Mouse (Mus musculus) limb, embryonic 14.5 days (tissue): ENCODE results near the gene Ptpn13. TPM values are rescaled to one million over a fixed set of nuclear protein-coding genes. Genes with fewer than 3 reads are reported as not detected.

Experiments used
- ATAC-seq: fragments of 200-750 bp; cut with Nextera tagmentation; 2 replicates; pipeline ENCODE4 v1.8.0; 2017; ENCODE audit warnings: low read depth, moderate number of reproducible peaks, moderate TSS enrichment; ENCODE audit not compliant: low FRiP score
- DNase-seq: peaks from one replicate; pipeline ENCODE4 v3.0.0-alpha.2; 2015; ENCODE audit warnings: low spot score
- H3K27ac ChIP-seq: fragments of 300-500 bp; sonication (generic); replicated peaks from 2 replicates; pipeline ENCODE4 v1.5.1; 2014; ENCODE audit warnings: low read depth, mild to moderate bottlenecking, low read length, moderate library complexity, mixed read lengths
- H3K27me3 ChIP-seq: fragments of 300-500 bp; sonication (generic); 2 replicates; pipeline ENCODE4 v1.6.1; 2014; ENCODE audit warnings: low read length, mixed read lengths; ENCODE audit not compliant: control insufficient read depth, insufficient read depth
- H3K36me3 ChIP-seq: fragments of 300-500 bp; sonication (generic); 2 replicates; pipeline ENCODE4 v1.6.1; 2014; ENCODE audit warnings: mild to moderate bottlenecking, low read length, moderate library complexity, mixed read lengths; ENCODE audit not compliant: control insufficient read depth, insufficient read depth
- H3K4me1 ChIP-seq: fragments of 300-500 bp; sonication (generic); 2 replicates; pipeline ENCODE4 v1.6.1; 2014; ENCODE audit warnings: antibody characterized with exemption, low read length, mixed read lengths; ENCODE audit not compliant: control insufficient read depth, insufficient read depth
- H3K4me2 ChIP-seq: fragments of 300-500 bp; sonication (generic); replicated peaks from 2 replicates; pipeline ENCODE4 v1.6.1; 2014; ENCODE audit warnings: low read depth, mild to moderate bottlenecking, low read length, moderate library complexity; ENCODE audit not compliant: severe bottlenecking
- H3K4me3 ChIP-seq: fragments of 300-500 bp; sonication (generic); replicated peaks from 2 replicates; pipeline ENCODE4 v1.5.1; 2014; ENCODE audit warnings: low read length
- H3K9ac ChIP-seq: fragments of 300-500 bp; sonication (generic); 2 replicates; pipeline ENCODE4 v1.6.1; 2014; ENCODE audit warnings: mild to moderate bottlenecking, low read depth, low read length, moderate library complexity; ENCODE audit not compliant: severe bottlenecking
- H3K9me3 ChIP-seq: fragments of 300-500 bp; sonication (generic); 2 replicates; pipeline ENCODE4 v1.6.1; 2016; ENCODE audit warnings: low read length; ENCODE audit not compliant: control insufficient read depth
- POLR2A ChIP-seq: fragments of 200-500 bp; IDR thresholded peaks from 2 replicates; pipeline ENCODE4 v1.8.0; 2012; ENCODE audit warnings: inconsistent platforms, mild to moderate bottlenecking, moderate library complexity, borderline replicate concordance; ENCODE audit not compliant: insufficient read depth, insufficient read length; ENCODE audit errors: extremely low read depth
- WGBS: fragments of 180-500 bp; shearing (Covaris S2); extraction: QIAGEN DNeasy Blood & Tissue Kit; methylation state at CpG from one replicate; pipeline ENCODE4 v1.1.7; 2014; 5-methylcytosine and 5-hydroxymethylcytosine counted together
- polyA plus RNA-seq, 2 experiments: library from polyadenylated mRNA; depleted of rRNA in 1 of 2; stranded (reverse) in 1 of 2; unstranded in 1 of 2; fragments of >200 nt; fragmentation: Nextera tagmentation in 1 of 2; extraction: Ambion mirVana in 1 of 2; gene quantifications; 2 replicates each; pipeline versions ENCODE4 v1.2.1 to v1.2.3; 2012 to 2014

Gene Ptpn13
- polyA plus RNA-seq, 2 experiments, result 23.7 to 25.8 TPM

DNA sequence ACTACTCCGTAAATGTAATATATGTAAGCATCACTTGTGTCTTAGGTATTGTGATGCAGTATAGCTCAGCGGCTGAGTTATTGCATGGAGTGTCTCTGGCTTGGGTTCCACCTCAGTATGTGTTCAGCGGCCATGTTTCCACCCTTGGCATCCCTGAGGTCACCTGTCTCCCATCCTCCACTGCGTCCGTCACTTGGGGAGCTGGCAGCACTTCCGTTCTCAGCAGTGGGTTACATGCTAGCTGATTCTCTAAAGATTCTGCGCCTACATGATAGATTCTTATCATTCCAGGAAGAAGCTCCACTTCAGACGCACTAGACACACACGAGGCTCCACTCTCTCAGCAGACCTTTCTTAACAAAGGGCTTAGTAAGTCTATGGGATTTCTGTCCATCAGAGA is 76.1 kb downstream of the Ptpn13 start:
- no peaks in the 10 kb centered on the region for H3K4me1 ChIP-seq
- ATAC-seq (no peak), DNase-seq (no peak)
- TF ChIP-seq POLR2A, result no peak
- peaks cover 4% of the 10 kb centered on the region; the same call in 1 of the 2 replicates for H3K36me3 ChIP-seq
- no peak overlapping the region for H3K27ac ChIP-seq
- H3K9me3 ChIP-seq, result no peaks in the 10 kb centered on the region
- no peaks in the 10 kb centered on the region for H3K27me3 ChIP-seq
- H3K9ac ChIP-seq, result no peak overlapping the region
- WGBS, result 91% methylated on average over 9 of the region's 9 CpGs
- no peak overlapping the region for H3K4me3 ChIP-seq
- no peak overlapping the region for H3K4me2 ChIP-seq

DNA sequence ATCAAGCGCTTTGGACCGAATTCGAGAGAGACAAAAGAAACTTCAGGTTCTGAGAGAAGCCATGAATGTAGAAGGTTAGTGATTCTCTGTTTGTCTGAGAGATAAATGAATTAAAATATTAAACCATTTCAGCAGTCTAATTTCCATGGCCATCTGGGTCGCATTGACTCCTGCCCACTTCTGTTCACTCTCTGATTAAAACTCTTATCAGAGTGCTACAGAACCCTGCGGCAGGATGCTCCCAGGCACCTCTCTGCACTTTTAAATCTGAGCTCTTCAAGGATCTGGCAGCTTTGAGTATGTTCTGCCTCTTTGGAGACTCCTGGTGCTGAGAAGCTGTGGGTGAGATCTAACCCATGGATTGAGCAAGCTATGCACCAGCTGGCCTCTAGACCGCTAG is 76.8 kb downstream of the Ptpn13 start:
- Histone ChIP-seq H3K9me3 (no peaks in the 10 kb centered on the region), H3K4me3 (no peak overlapping the region), H3K27ac (no peak overlapping the region), H3K9ac (no peak overlapping the region), H3K4me2 (no peak overlapping the region), H3K36me3 (peaks cover 4% of the 10 kb centered on the region; the same call in 1 of the 2 replicates), H3K4me1 (no peaks in the 10 kb centered on the region), H3K27me3 (no peaks in the 10 kb centered on the region)
- ATAC-seq, result no peak
- TF ChIP-seq POLR2A, result no peak
- 94% methylated on average over 6 of the region's 6 CpGs for WGBS
- DNase-seq, result no peak

DNA sequence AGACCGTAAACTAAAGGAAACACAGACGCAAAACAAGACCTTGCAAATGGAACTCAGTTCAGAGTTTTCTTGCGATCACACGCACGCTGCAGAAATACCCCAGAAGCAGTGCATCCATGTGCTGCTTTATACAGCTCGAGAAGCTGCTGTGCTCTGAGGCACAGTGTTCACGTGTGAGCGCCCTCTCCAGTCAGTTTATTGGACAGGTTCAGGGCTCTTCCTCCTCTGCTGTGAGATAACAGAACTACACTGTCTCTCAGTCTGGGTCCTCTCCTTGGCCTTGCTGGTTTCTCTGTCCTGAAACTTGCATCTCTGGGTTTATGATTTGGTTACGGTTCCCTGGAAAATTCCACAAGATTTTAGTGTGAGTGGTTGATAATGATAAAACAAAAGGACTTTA is 88.2 kb downstream of the Ptpn13 start:
- H3K36me3 ChIP-seq, result no peaks in the 10 kb centered on the region
- H3K27me3 ChIP-seq, result no peaks in the 10 kb centered on the region
- H3K4me1 ChIP-seq, result no peaks in the 10 kb centered on the region
- H3K4me3 ChIP-seq, result no peak overlapping the region
- TF ChIP-seq POLR2A, result no peak
- H3K4me2 ChIP-seq, result no peak overlapping the region
- no peak overlapping the region for H3K27ac ChIP-seq
- no peak overlapping the region for H3K9ac ChIP-seq
- DNase-seq, result no peak
- WGBS, result 83% methylated on average over 9 of the region's 9 CpGs
- no peak for ATAC-seq
- H3K9me3 ChIP-seq, result peaks cover 5% of the 10 kb centered on the region

DNA sequence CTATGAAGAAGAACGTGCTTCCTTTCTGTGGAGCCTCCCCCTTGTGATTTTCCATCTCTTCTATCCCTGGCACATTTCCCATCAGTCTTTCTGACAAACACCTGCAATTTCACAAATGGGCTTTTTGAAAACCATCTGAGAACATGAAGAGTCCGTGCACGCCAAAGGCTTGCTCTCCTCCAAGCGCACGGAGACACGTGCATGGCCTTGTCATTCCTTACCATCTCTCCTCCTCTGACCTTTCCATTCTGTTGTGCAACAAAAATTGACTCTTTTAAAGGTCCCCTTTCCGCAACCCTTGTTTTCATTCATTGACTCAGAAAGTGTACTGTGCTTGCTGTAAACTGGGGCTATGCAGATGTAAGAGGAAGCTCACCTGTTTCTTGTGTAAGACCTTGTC is 89.4 kb downstream of the Ptpn13 start:
- DNase-seq (no peak), ATAC-seq (no peak)
- H3K4me2 ChIP-seq, result no peak overlapping the region
- no peak for TF ChIP-seq POLR2A
- WGBS, result 88% methylated on average over 7 of the region's 7 CpGs
- H3K9ac ChIP-seq, result no peak overlapping the region
- H3K4me1 ChIP-seq, result no peaks in the 10 kb centered on the region
- no peaks in the 10 kb centered on the region for H3K36me3 ChIP-seq
- H3K27me3 ChIP-seq, result no peaks in the 10 kb centered on the region
- no peak overlapping the region for H3K4me3 ChIP-seq
- peaks cover 4% of the 10 kb centered on the region for H3K9me3 ChIP-seq
- H3K27ac ChIP-seq, result no peak overlapping the region

DNA sequence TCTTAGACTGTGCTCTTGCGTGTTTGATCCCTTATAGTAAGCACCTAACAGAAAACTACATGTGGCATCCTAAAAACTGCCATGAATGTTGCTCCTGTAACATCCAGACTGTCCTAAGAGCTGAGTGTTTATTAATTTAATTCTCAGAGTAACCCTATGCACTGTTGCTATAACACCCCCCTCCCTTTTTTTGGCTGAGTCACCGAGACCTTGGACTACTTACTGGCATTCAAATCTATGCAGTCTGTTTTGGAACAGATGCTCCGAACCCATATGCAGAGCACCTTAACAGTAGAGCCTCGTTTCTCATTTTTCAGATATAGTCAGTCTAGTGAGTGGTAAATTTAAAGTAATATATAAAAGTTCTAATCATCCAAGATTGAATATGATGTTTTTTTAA is 90.9 kb downstream of the Ptpn13 start:
- no peak for ATAC-seq

DNA sequence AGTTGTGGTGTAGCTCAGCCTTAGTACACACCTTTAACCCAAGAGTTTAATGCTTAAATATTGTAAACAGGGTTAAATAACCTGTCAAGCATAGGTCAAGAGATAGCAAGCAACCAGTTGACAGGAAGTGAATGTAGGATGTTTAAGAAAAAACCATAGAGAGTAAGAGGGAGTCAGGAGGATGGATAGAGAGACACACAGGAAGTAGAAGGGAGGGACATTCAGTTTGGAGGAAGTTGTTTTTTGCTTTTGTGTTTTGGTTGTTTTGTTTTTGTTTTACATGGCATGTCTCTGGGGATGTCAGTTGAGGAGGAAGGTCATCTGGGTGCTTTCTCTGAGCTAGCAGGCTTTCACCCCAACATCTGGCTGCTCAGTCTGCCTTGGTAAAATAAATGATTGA is 91.6 kb downstream of the Ptpn13 start:
- no peaks in the 10 kb centered on the region for H3K36me3 ChIP-seq
- DNase-seq (no peak), ATAC-seq (no peak)
- no peak overlapping the region for H3K27ac ChIP-seq
- no peak overlapping the region for H3K9ac ChIP-seq
- no peaks in the 10 kb centered on the region for H3K9me3 ChIP-seq
- H3K27me3 ChIP-seq, result no peaks in the 10 kb centered on the region
- no peak overlapping the region for H3K4me3 ChIP-seq
- H3K4me1 ChIP-seq, result no peaks in the 10 kb centered on the region
- H3K4me2 ChIP-seq, result no peak overlapping the region
- no peak for TF ChIP-seq POLR2A

More for the DNA sequence above, 90.9 kb downstream of the Ptpn13 start:
- Histone ChIP-seq H3K9me3 (no peaks in the 10 kb centered on the region), H3K36me3 (no peaks in the 10 kb centered on the region), H3K9ac (no peak overlapping the region), H3K27ac (no peak overlapping the region), H3K4me3 (no peak overlapping the region), H3K27me3 (no peaks in the 10 kb centered on the region), H3K4me2 (no peak overlapping the region), H3K4me1 (no peaks in the 10 kb centered on the region)
- TF ChIP-seq POLR2A, result no peak
- no peak for DNase-seq
- WGBS, result 80% methylated on average over 4 of the region's 4 CpGs
